Mouse (Mus musculus): ENCODE results near the gene Slbp. TPM values are rescaled to one million over a fixed set of nuclear protein-coding genes. Genes with fewer than 3 reads are reported as not detected.

Slbp gene
- polyA plus RNA-seq, 1 experiment, result 25.4 TPM

DNA sequence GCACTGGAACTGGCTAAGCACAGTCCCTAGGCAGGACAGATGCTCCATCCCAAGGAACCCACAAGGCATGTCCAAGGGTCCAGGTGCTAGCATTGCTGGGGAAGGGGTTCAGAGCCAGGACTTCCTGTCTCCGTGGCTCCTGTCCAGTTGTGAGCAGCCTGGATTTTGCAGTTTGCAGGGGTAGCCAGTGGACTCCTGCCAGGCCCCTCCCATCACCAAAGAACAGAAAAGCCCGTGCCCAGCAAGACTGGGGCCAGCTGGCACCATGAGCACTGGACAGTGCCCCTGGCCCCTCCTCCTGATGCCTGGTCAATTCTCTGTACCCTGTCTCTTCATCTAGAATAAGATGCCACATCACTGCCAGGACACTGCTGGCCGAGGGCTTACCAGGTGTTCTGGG lies 64.3 kb downstream of the Slbp start:
- Histone ChIP-seq H3K27ac (ENCODE audit: insufficient read depth, low read depth, low read length) (no peak overlapping the region), H3K4me3 (ENCODE audit: low read depth, low read length) (no peak overlapping the region), H3K27me3 (ENCODE audit: control insufficient read depth, insufficient read depth, low read length) (no peaks in the 10 kb centered on the region), H3K4me1 (ENCODE audit: control insufficient read depth, insufficient read depth, insufficient read length, low read length) (no peaks in the 10 kb centered on the region), H3K36me3 (ENCODE audit: control insufficient read depth, insufficient read depth, low read length) (no peaks in the 10 kb centered on the region)
- TF ChIP-seq POLR2A (IDR thresholded peaks at IDR 0.05; ENCODE audit: low read depth, low read length) (no peak), CTCF (IDR thresholded peaks at IDR 0.05; ENCODE audit: extremely low read depth, insufficient read length, insufficient replicate concordance, low read depth, low read length) (no peak)
- 57% methylated on average over 3 of the region's 3 CpGs for WGBS

DNA sequence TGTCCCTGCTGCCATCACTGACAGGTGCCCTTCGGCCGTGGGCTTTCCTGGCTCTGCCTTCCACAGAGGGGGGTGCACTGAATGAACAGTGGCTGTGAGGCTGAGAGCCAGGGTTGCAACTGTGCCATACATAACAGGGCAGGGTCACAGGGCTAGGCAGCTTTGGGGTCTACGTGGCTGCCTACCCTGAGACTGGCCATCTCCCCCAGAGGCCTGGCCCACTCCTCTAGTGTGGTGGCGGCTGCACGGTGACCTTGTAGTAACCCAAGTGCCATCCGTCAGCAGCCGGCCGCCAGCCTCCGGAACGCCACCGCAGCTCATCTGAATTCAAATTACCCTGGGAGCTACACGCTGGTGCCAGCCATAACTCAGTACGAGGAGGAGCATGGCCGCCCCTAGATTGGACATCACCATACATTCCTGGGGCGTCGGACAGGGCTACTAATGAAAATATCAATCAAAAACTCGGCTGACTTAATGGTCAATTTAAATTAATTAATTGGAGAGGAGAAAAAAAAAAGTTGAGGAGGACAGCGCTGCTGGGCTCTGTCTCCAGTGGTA lies 64.8 kb downstream of the Slbp start:
- TF ChIP-seq POLR2A (IDR thresholded peaks at IDR 0.05; ENCODE audit: low read depth, low read length), result no peak
- no peak for TF ChIP-seq CTCF (IDR thresholded peaks at IDR 0.05; ENCODE audit: extremely low read depth, insufficient read length, insufficient replicate concordance, low read depth, low read length)
- Histone ChIP-seq H3K27ac (ENCODE audit: insufficient read depth, low read depth, low read length) (no peak overlapping the region), H3K4me3 (ENCODE audit: low read depth, low read length) (no peak overlapping the region), H3K4me1 (ENCODE audit: control insufficient read depth, insufficient read depth, insufficient read length, low read length) (no peaks in the 10 kb centered on the region), H3K27me3 (ENCODE audit: control insufficient read depth, insufficient read depth, low read length) (no peaks in the 10 kb centered on the region), H3K36me3 (ENCODE audit: control insufficient read depth, insufficient read depth, low read length) (no peaks in the 10 kb centered on the region)
- 76% methylated on average over 18 of the region's 18 CpGs for WGBS

Other genes starting within 250 kb of the Slbp start
- not detected in 2 replicates for gene Nkx1-1, start 218.6 kb downstream of the Slbp start, polyA plus RNA-seq (2012; rRNA removed)
- gene Fam53a, start 22.9 kb downstream of the Slbp start, polyA plus RNA-seq (2012; rRNA removed), result 58.1 and 60.2 TPM in 2 replicates
- 0.14 and 0.27 TPM in 2 replicates for gene Gm9903, start 22.6 kb downstream of the Slbp start, polyA plus RNA-seq (2012; rRNA removed)
- 4.0 and 7.7 TPM in 2 replicates for gene Tacc3, start 5.6 kb upstream of the Slbp start, polyA plus RNA-seq (2012; rRNA removed)
- 25.6 and 34.8 TPM in 2 replicates for gene Tmem129, start 5.8 kb upstream of the Slbp start, polyA plus RNA-seq (2012; rRNA removed)
- 18.7 and 35.2 TPM in 2 replicates for gene Fgfr3, start 69.1 kb upstream of the Slbp start, polyA plus RNA-seq (2012; rRNA removed)
- 64.4 and 127 TPM in 2 replicates for gene Letm1, start 130.2 kb upstream of the Slbp start, polyA plus RNA-seq (2012; rRNA removed)
- 1.8 and 5.8 TPM in 2 replicates for gene Nsd2, start 168.2 kb upstream of the Slbp start, polyA plus RNA-seq (2012; rRNA removed)

Measured in small intestine, adult 2 months (tissue).